8 mouse cellular contexts compared by ENCODE assay signal in the genomic region with DNA sequence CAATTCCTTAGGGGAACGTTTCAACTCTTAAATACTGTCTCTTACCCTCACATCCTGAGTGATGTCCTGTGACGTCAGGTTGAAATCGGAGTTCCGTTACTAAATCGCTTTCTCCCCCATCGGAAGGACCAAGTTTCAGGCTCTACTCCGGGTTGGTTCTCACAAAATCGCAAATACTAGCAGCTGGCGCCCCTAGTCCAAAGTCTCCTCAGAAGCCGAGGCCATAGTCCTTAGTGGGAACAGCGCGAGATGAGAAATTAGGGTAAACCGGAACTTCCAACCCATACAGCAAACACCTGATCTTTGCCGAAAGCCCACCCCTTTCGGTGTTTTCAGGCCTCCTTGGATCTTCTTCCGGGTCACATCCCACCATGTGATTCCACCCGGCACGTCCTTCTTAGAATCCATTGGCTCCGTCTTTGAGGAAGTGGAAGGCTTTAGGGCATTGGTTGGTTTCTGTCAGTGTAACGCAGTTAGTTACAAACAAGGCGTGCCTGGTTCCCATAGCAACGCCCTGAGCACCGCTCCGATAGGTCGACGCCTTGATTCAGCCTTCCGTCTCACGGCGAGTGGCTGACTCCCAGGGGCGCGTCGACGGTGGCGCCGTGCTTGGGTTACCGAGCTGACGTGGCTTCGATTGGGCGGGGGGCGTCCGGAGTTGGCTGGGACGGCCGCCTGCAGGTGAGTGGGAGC. TPM values are rescaled to one million over a fixed set of nuclear protein-coding genes. Genes with fewer than 3 reads are reported as not detected.
DNase-seq lines count a peak whose midpoint lies in the region; ATAC-seq lines count a peak whose summit lies in the region.

Gene Eaf2, minus strand, starts transcription at position 421 of the 693 bp plus-strand sequence.
Gene Golgb1, plus strand, starts transcription at position 558 of the 693 bp plus-strand sequence.

- peak within 1 kb of the TSS; percentile 80 for H3K4me2 ChIP-seq in hindbrain, embryonic 11.5 days (replicated peaks; ENCODE audit: low read depth, low read length)

- ATAC-seq in hindbrain, embryonic 11.5 days (ENCODE audit: low FRiP score), result peak; percentile 100

- H3K27me3 ChIP-seq in hindbrain, embryonic 11.5 days (ENCODE audit: control insufficient read depth, insufficient read depth, low read length), result no peaks in the 10 kb centered on the region

- peak within 1 kb of the TSS; percentile 76 for H3K9ac ChIP-seq in hindbrain, embryonic 11.5 days (ENCODE audit: low read depth, low read length)

- H3K4me3 ChIP-seq in hindbrain, embryonic 11.5 days (ENCODE audit: low read depth, low read length), result peak within 1 kb of the TSS; percentile 94

- 0 out of 2 replicates have a peak, but pooled peaks cover 2% of the 10 kb centered on the region for H3K4me1 ChIP-seq in hindbrain, embryonic 11.5 days (replicated peaks; ENCODE audit: control insufficient read depth, insufficient read depth, low read length)

- peaks cover 4% of the 10 kb centered on the region for H3K36me3 ChIP-seq in hindbrain, embryonic 11.5 days (ENCODE audit: control insufficient read depth, insufficient read depth, low read length)

- peak within 1 kb of the TSS; percentile 65; the same call in 1 of the 2 replicates for H3K27ac ChIP-seq in hindbrain, embryonic 11.5 days (ENCODE audit: low read depth, low read length)

- under 1% methylated on average over 43 of the region's 43 CpGs for WGBS in hindbrain, embryonic 11.5 days

- H3K9me3 ChIP-seq in hindbrain, embryonic 11.5 days (ENCODE audit: control insufficient read depth, low read length), result no peaks in the 10 kb centered on the region

- peak; percentile 98 for DNase-seq in Muller cell, postnatal 12 days (ENCODE audit: inconsistent ontology term)
- DNase-seq in cerebellum, adult 9-11 months, result peak; percentile 99
- DNase-seq in frontal cortex, adult 2 months (ENCODE audit: extremely low spot score in 1 of 2, low spot score in 1 of 2), result peak; percentile 99 to 100
- peak; percentile 95 for DNase-seq in hindbrain, embryonic 11.5 days (ENCODE audit: low spot score)
- DNase-seq in layer of hippocampus, postnatal 10 days (ENCODE audit: low spot score in 2 of 2), result peak; percentile 91 to 93
- peak; percentile 98 for DNase-seq in lung, postnatal 10 days
- peak; percentile 89 for DNase-seq in ovary, postnatal 36 days (ENCODE audit: low spot score)
- peak; percentile 92 for DNase-seq in thymus, postnatal 25 days

RNA-seq across cellular contexts. Expression of gene Eaf2, which starts in this region (rescaled TPM):
- 0.53 and 0.78 TPM in 2 replicates for polyA plus RNA-seq in frontal cortex, adult 2 months (2012; rRNA removed)
- polyA plus RNA-seq in hindbrain, embryonic 11.5 days (2014; fragmentation: Nextera tagmentation; extraction: Ambion mirVana), result 1.3 and 1.5 TPM in 2 replicates
- 1 to 10 TPM in 1 of 2 experiments, under 1 TPM in 1; 0.54 to 1.2 TPM for total RNA-seq in layer of hippocampus, postnatal 10 days (2021)

RNA-seq across cellular contexts. Expression of gene Golgb1, which starts in this region (rescaled TPM):
- 52.3 and 52.6 TPM in 2 replicates for polyA plus RNA-seq in frontal cortex, adult 2 months (2012; rRNA removed)
- polyA plus RNA-seq in hindbrain, embryonic 11.5 days (2014; fragmentation: Nextera tagmentation; extraction: Ambion mirVana), result 81.0 and 91.0 TPM in 2 replicates
- 10 to 100 TPM; 59.3 to 62.9 TPM for total RNA-seq in layer of hippocampus, postnatal 10 days (2021)

Comparison
In these comparisons a context has a peak if more than half of its experiments do, and no peak if none do; other contexts are left out.
1. Peak in every context shown above with its lines: DNase-seq, ATAC-seq, H3K4me3 ChIP-seq and H3K27ac ChIP-seq.